Mouse (Mus musculus) intestine, embryonic 14.5 days (tissue): Measurements from ENCODE around the gene Scyl3. TPM values are rescaled to one million over a fixed set of nuclear protein-coding genes. Genes with fewer than 3 reads are reported as not detected.

Experiments used
- ATAC-seq: fragments of 200-750 bp; cut with Nextera tagmentation; replicated peaks from 2 replicates; pipeline ENCODE4 v1.8.0; 2017; ENCODE audit warnings: low read depth, moderate number of reproducible peaks, moderate TSS enrichment, moderate library complexity; ENCODE audit not compliant: low FRiP score, low TSS enrichment
- DNase-seq: peaks from one replicate; pipeline ENCODE4 v3.0.0-alpha.2; 2018; ENCODE audit warnings: low spot score
- H3K27ac ChIP-seq: fragments of 300-500 bp; sonication (generic); 2 replicates; pipeline ENCODE4 v1.5.1; 2014; ENCODE audit warnings: low read depth, mild to moderate bottlenecking, control low read depth
- H3K27me3 ChIP-seq: fragments of 300-500 bp; sonication (generic); replicated peaks from 2 replicates; pipeline ENCODE4 v1.6.1; 2014; ENCODE audit warnings: low read length, control low read depth; ENCODE audit not compliant: control insufficient read depth, insufficient read depth
- H3K36me3 ChIP-seq: fragments of 300-500 bp; sonication (generic); 2 replicates; pipeline ENCODE4 v1.6.1; 2014; ENCODE audit warnings: low read length, control low read depth; ENCODE audit not compliant: control insufficient read depth, insufficient read depth
- H3K4me1 ChIP-seq: fragments of 300-500 bp; sonication (generic); replicated peaks from 2 replicates; pipeline ENCODE4 v1.6.1; 2014; ENCODE audit warnings: low read length, control low read depth, mixed read lengths; ENCODE audit not compliant: control insufficient read depth, insufficient read depth
- H3K4me2 ChIP-seq: fragments of 300-500 bp; sonication (generic); 2 replicates; pipeline ENCODE4 v1.6.1; 2014; ENCODE audit warnings: low read length
- H3K4me3 ChIP-seq: fragments of 300-500 bp; sonication (generic); 2 replicates; pipeline ENCODE4 v1.5.1; 2014; ENCODE audit warnings: low read depth, low read length, control low read depth, mixed read lengths
- H3K9ac ChIP-seq: fragments of 300-500 bp; sonication (generic); 2 replicates; pipeline ENCODE4 v1.6.1; 2014; ENCODE audit warnings: mild to moderate bottlenecking, low read length
- H3K9me3 ChIP-seq: fragments of 300-500 bp; sonication (generic); 2 replicates; pipeline ENCODE4 v1.6.1; 2016; ENCODE audit warnings: low read length, control low read depth; ENCODE audit not compliant: control insufficient read depth
- WGBS: fragments of 180-500 bp; shearing (Covaris S2); extraction: QIAGEN DNeasy Blood & Tissue Kit; methylation state at CpG from one replicate; pipeline ENCODE4 v1.1.7; 2014; 5-methylcytosine and 5-hydroxymethylcytosine counted together
- polyA plus RNA-seq: library from polyadenylated mRNA; unstranded; fragments of >200 nt; fragmentation: Nextera tagmentation; extraction: Ambion mirVana; gene quantifications from 2 replicates; pipeline ENCODE4 v1.2.1, GENCODE M21; 2014

Gene Scyl3
- polyA plus RNA-seq, 1 experiment from 2014 or later, result 15.7 TPM

GRCm38 (mm10) chr1:163907007-163907811, 21.7 kb upstream of the Scyl3 start:
- Histone ChIP-seq H3K4me2 (no peak overlapping the region), H3K4me3 (no peak overlapping the region), H3K27ac (no peak overlapping the region), H3K27me3 (no peaks in the 10 kb centered on the region), H3K9me3 (no peaks in the 10 kb centered on the region), H3K9ac (no peak overlapping the region), H3K4me1 (no peaks in the 10 kb centered on the region), H3K36me3 (no peaks in the 10 kb centered on the region)
- ATAC-seq, result no peak
- no peak for DNase-seq
- 40% methylated on average over 4 of the region's 4 CpGs for WGBS

- H3K9me3 ChIP-seq, result no peaks in the 10 kb centered on the region
- no peak overlapping the region for H3K4me3 ChIP-seq
- H3K27me3 ChIP-seq, result no peaks in the 10 kb centered on the region
- no peaks in the 10 kb centered on the region for H3K4me1 ChIP-seq
- WGBS, result 53% methylated on average over 11 of the region's 11 CpGs
- H3K4me2 ChIP-seq, result no peak overlapping the region
- no peak overlapping the region for H3K9ac ChIP-seq
- peak; percentile 32; the same call in 1 of the 2 replicates for ATAC-seq
- no peak for DNase-seq
- 0 out of 2 replicates have a peak, but pooled peaks cover 3% of the 10 kb centered on the region for H3K36me3 ChIP-seq
- no peak overlapping the region for H3K27ac ChIP-seq
Measured at GRCm38 (mm10) chr1:163908389-163908788, 20.5 kb upstream of the Scyl3 start.

- Histone ChIP-seq H3K9ac (no peak overlapping the region), H3K4me2 (no peak overlapping the region), H3K36me3 (0 out of 2 replicates have a peak, but pooled peaks cover 3% of the 10 kb centered on the region), H3K27me3 (no peaks in the 10 kb centered on the region), H3K27ac (no peak overlapping the region), H3K4me3 (no peak overlapping the region), H3K9me3 (no peaks in the 10 kb centered on the region), H3K4me1 (no peaks in the 10 kb centered on the region)
- WGBS, result 6% methylated on average over 2 of the region's 2 CpGs
- DNase-seq (no peak), ATAC-seq (no peak)
Measured at GRCm38 (mm10) chr1:163910343-163910742, 18.6 kb upstream of the Scyl3 start.

- DNase-seq (no peak), ATAC-seq (no peak)
- Histone ChIP-seq H3K4me3 (no peak overlapping the region), H3K9me3 (no peaks in the 10 kb centered on the region), H3K27ac (no peak overlapping the region), H3K36me3 (0 out of 2 replicates have a peak, but pooled peaks cover 3% of the 10 kb centered on the region), H3K27me3 (no peaks in the 10 kb centered on the region), H3K4me1 (no peaks in the 10 kb centered on the region), H3K4me2 (no peak overlapping the region), H3K9ac (no peak overlapping the region)
- 98% methylated on average over 9 of the region's 9 CpGs for WGBS
Measured at GRCm38 (mm10) chr1:163910785-163911184, 18.1 kb upstream of the Scyl3 start.

GRCm38 (mm10) chr1:163911981-163912380, 16.9 kb upstream of the Scyl3 start:
- Histone ChIP-seq H3K4me1 (no peaks in the 10 kb centered on the region), H3K4me2 (no peak overlapping the region), H3K27me3 (no peaks in the 10 kb centered on the region), H3K36me3 (0 out of 2 replicates have a peak, but pooled peaks cover 4% of the 10 kb centered on the region), H3K9ac (no peak overlapping the region), H3K27ac (no peak overlapping the region), H3K9me3 (no peaks in the 10 kb centered on the region), H3K4me3 (no peak overlapping the region)
- 92% methylated on average over 11 of the region's 11 CpGs for WGBS
- no peak for DNase-seq
- no peak for ATAC-seq

GRCm38 (mm10) chr1:163917349-163918160, 11.3 kb upstream of the Scyl3 start:
- no peak for DNase-seq
- Histone ChIP-seq H3K36me3 (peaks cover 8% of the 10 kb centered on the region; the same call in 1 of the 2 replicates), H3K4me2 (no peak overlapping the region), H3K27ac (no peak overlapping the region), H3K9me3 (no peaks in the 10 kb centered on the region), H3K27me3 (no peaks in the 10 kb centered on the region), H3K9ac (no peak overlapping the region), H3K4me1 (no peaks in the 10 kb centered on the region), H3K4me3 (no peak overlapping the region)
- 60% methylated on average over 5 of the region's 5 CpGs for WGBS
- ATAC-seq, result no peak

- Histone ChIP-seq H3K27ac (no peak overlapping the region), H3K9ac (no peak overlapping the region), H3K36me3 (no peaks in the 10 kb centered on the region), H3K4me3 (no peak overlapping the region), H3K4me1 (no peaks in the 10 kb centered on the region; the same call in 1 of the 2 replicates), H3K9me3 (no peaks in the 10 kb centered on the region), H3K27me3 (no peaks in the 10 kb centered on the region), H3K4me2 (no peak overlapping the region)
- ATAC-seq (no peak), DNase-seq (no peak)
- 64% methylated on average over 8 of the region's 8 CpGs for WGBS
Measured at GRCm38 (mm10) chr1:163924093-163924492, 4.8 kb upstream of the Scyl3 start.

GRCm38 (mm10) chr1:163929636-163930457, 947 bp downstream of the Scyl3 start:
- Histone ChIP-seq H3K9me3 (no peaks in the 10 kb centered on the region), H3K4me1 (peaks cover 7% of the 10 kb centered on the region), H3K27ac (peak overlapping the region; percentile 76), H3K9ac (peak overlapping the region; percentile 90), H3K4me3 (peak overlapping the region; percentile 79), H3K4me2 (peak overlapping the region; percentile 80), H3K27me3 (no peaks in the 10 kb centered on the region), H3K36me3 (peaks cover 17% of the 10 kb centered on the region)
- ATAC-seq, result peak; percentile 93
- WGBS, result 0% methylated on average over 68 of the region's 77 CpGs
- peak; percentile 98 for DNase-seq
